Mouse (Mus musculus) forebrain, embryonic 10.5 days (tissue): ENCODE measurements around the gene Ifi213. TPM values are rescaled to one million over a fixed set of nuclear protein-coding genes. Genes with fewer than 3 reads are reported as not detected.
"Not testable (repeated sequence)": the region's sequence is repeated elsewhere in the genome, so short reads cannot be mapped to it uniquely, and the experiment has no call there.

Experiments
- DNase-seq: peaks from one replicate; pipeline ENCODE4 v3.0.0-alpha.2; 2017; ENCODE audit warnings: low spot score; ENCODE audit errors: extremely low spot score
- H3K27ac ChIP-seq: fragments of 300-500 bp; sonication (generic); 2 replicates; pipeline ENCODE4 v1.5.1; 2016; ENCODE audit warnings: mild to moderate bottlenecking
- H3K27me3 ChIP-seq: fragments of 300-500 bp; sonication (generic); 2 replicates; pipeline ENCODE4 v1.6.1; 2016; ENCODE audit warnings: mild to moderate bottlenecking; ENCODE audit not compliant: poor library complexity, severe bottlenecking
- H3K36me3 ChIP-seq: fragments of 300-500 bp; sonication (generic); replicated peaks from 2 replicates; pipeline ENCODE4 v1.6.1; 2016; ENCODE audit warnings: mild to moderate bottlenecking, moderate library complexity
- H3K4me1 ChIP-seq: fragments of 300-500 bp; sonication (generic); 2 replicates; pipeline ENCODE4 v1.6.1; 2016
- H3K4me3 ChIP-seq: fragments of 300-500 bp; sonication (generic); 2 replicates; pipeline ENCODE4 v1.5.1; 2016; ENCODE audit warnings: mild to moderate bottlenecking, moderate library complexity
- H3K9me3 ChIP-seq: fragments of 300-500 bp; sonication (generic); 2 replicates; pipeline ENCODE4 v1.6.1; 2016; ENCODE audit warnings: mild to moderate bottlenecking, moderate library complexity
- WGBS: fragments of 180-500 bp; shearing (Covaris S2); methylation state at CpG from one replicate; pipeline ENCODE4 v1.1.7; 2016; 5-methylcytosine and 5-hydroxymethylcytosine counted together
- polyA plus RNA-seq: library from polyadenylated mRNA; unstranded; fragments of >200 nt; fragmentation: Nextera tagmentation; extraction: Ambion mirVana; gene quantifications from 2 replicates; pipeline ENCODE4 v1.2.1, GENCODE M21; 2016

Gene Ifi213
- not detected in 2 replicates for polyA plus RNA-seq

- WGBS, result 90% methylated on average over 3 of the region's 3 CpGs
Measured at GRCm38 (mm10) chr1:173598838-173599494, at the start of gene Ifi213. Ifi213 (minus strand) TSS chr1:173599274.

GRCm38 (mm10) chr1:173645393-173645792 is 46.3 kb upstream of the Ifi213 start:
- H3K4me1 ChIP-seq, result no peaks in the 10 kb centered on the region
- no peak overlapping the region for H3K4me3 ChIP-seq
- H3K9me3 ChIP-seq, result no peaks in the 10 kb centered on the region
- DNase-seq, result no peak
- H3K27ac ChIP-seq, result no peak overlapping the region
- no peaks in the 10 kb centered on the region for H3K27me3 ChIP-seq
- H3K36me3 ChIP-seq, result no peaks in the 10 kb centered on the region
- WGBS, result 79% methylated on average over 2 of the region's 2 CpGs

More at GRCm38 (mm10) chr1:173598838-173599494, at the start of gene Ifi213:
- not testable (repeated sequence) for H3K4me3 ChIP-seq, H3K36me3 ChIP-seq, DNase-seq, H3K9me3 ChIP-seq, H3K4me1 ChIP-seq, H3K27me3 ChIP-seq, H3K27ac ChIP-seq

GRCm38 (mm10) chr1:173633969-173634645 is 35.0 kb upstream of the Ifi213 start:
- no peaks in the 10 kb centered on the region for H3K9me3 ChIP-seq
- H3K36me3 ChIP-seq, result no peaks in the 10 kb centered on the region
- H3K4me1 ChIP-seq, result no peaks in the 10 kb centered on the region
- no peak for DNase-seq
- no peak overlapping the region for H3K4me3 ChIP-seq
- no peak overlapping the region for H3K27ac ChIP-seq
- H3K27me3 ChIP-seq, result no peaks in the 10 kb centered on the region
- 91% methylated on average over 5 of the region's 5 CpGs for WGBS

- H3K4me1 ChIP-seq, H3K4me3 ChIP-seq, DNase-seq, H3K36me3 ChIP-seq, H3K27ac ChIP-seq, H3K27me3 ChIP-seq, H3K9me3 ChIP-seq: not testable (repeated sequence)
- WGBS, result 89% methylated on average over 2 of the region's 2 CpGs
Measured at GRCm38 (mm10) chr1:173630622-173631021, 31.5 kb upstream of the Ifi213 start, which contains the start of gene Ifi209. Ifi209 (plus strand) TSS chr1:173630917.

GRCm38 (mm10) chr1:173626686-173627085 is 27.6 kb upstream of the Ifi213 start:
- H3K27ac ChIP-seq, result no peak overlapping the region
- no peaks in the 10 kb centered on the region for H3K36me3 ChIP-seq
- no peak overlapping the region for H3K4me3 ChIP-seq
- DNase-seq, result no peak
- 78% methylated on average over 2 of the region's 2 CpGs for WGBS
- H3K9me3 ChIP-seq, result no peaks in the 10 kb centered on the region
- no peaks in the 10 kb centered on the region for H3K4me1 ChIP-seq
- H3K27me3 ChIP-seq, result no peaks in the 10 kb centered on the region

DNA sequence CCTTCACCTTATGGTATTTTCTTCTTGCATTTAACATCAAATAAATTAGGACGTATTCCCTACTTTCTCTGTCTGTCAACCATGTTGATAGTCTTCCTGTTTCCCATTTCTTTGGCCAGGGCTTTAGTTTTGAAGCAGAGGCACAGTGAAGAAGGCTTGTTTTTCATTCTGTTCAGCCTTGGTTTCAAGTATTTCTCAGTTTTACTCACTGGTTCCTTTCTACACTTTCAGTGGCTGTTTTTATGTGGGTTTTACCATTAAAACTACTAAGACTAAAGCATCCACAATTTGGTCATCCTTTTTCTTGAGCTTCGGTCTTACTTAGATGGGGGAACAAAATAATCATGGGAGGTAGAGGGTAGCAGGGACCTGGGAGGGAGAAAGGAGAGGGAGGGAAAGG is 25.0 kb upstream of the Ifi213 start:
- Histone ChIP-seq H3K4me3 (no peak overlapping the region), H3K36me3 (no peaks in the 10 kb centered on the region), H3K4me1 (no peaks in the 10 kb centered on the region), H3K27me3 (no peaks in the 10 kb centered on the region), H3K9me3 (no peaks in the 10 kb centered on the region), H3K27ac (no peak overlapping the region)
- 85% methylated on average over 2 of the region's 2 CpGs for WGBS
- DNase-seq, result no peak

- H3K9me3 ChIP-seq, DNase-seq: not testable (repeated sequence)
- WGBS, result 86% methylated on average over 2 of the region's 2 CpGs
Measured at GRCm38 (mm10) chr1:173622216-173622615, 23.1 kb upstream of the Ifi213 start.

GRCm38 (mm10) chr1:173610291-173610690 is 11.2 kb upstream of the Ifi213 start:
- H3K27me3 ChIP-seq, H3K4me3 ChIP-seq, H3K27ac ChIP-seq, DNase-seq, H3K4me1 ChIP-seq, H3K36me3 ChIP-seq, H3K9me3 ChIP-seq: not testable (repeated sequence)
- 94% methylated on average over 3 of the region's 3 CpGs for WGBS

More at GRCm38 (mm10) chr1:173622216-173622615, 23.1 kb upstream of the Ifi213 start:
- not testable (repeated sequence) for H3K4me3 ChIP-seq, H3K4me1 ChIP-seq, H3K27me3 ChIP-seq, H3K36me3 ChIP-seq, H3K27ac ChIP-seq

- H3K9me3 ChIP-seq, H3K27me3 ChIP-seq, H3K36me3 ChIP-seq, DNase-seq, H3K27ac ChIP-seq, H3K4me1 ChIP-seq, H3K4me3 ChIP-seq: not testable (repeated sequence)
- 93% methylated on average over 2 of the region's 2 CpGs for WGBS
Measured at GRCm38 (mm10) chr1:173589698-173590097, 9.4 kb downstream of the Ifi213 start.

DNA sequence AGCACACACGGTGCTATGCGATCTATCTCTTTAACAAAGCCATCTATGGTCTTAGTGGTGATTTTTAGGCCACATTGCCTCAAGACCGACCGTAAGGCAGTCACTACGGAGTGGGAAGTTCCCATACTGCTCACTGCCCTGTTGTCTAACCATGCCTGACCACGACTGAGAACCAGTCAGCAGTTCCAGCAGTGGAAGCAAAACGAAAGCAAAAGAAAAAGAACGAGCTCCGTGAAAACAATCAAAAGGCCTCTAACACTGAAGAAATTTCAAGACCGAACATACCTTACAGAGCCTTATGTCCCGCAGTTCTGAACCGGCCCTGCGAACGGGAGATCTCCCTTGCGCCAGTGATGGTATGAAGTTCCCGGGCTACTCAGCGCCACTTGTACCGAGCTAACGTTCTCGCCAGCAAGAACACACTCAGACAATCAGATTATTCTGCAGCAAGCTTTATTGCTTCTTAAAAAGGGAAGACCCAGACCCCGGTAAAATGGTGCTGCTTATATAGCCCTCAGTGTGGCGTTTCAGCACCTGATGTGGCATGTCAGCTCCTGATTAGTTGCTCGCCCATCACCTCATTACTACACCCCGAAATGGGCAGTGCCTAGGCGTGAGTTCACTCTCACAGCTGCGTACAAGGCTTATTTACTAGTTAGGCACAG is 19.0 kb downstream of the Ifi213 start:
- 95% methylated on average over 26 of the region's 26 CpGs for WGBS
- Histone ChIP-seq H3K9me3 (peaks cover 34% of the 10 kb centered on the region), H3K4me3 (no peak overlapping the region), H3K27me3 (no peaks in the 10 kb centered on the region), H3K4me1 (no peaks in the 10 kb centered on the region), H3K36me3 (no peaks in the 10 kb centered on the region), H3K27ac (no peak overlapping the region)
- no peak for DNase-seq

GRCm38 (mm10) chr1:173579079-173579478 is 20.0 kb downstream of the Ifi213 start:
- 95% methylated on average over 9 of the region's 9 CpGs for WGBS

GRCm38 (mm10) chr1:173550491-173551050 is 48.5 kb downstream of the Ifi213 start:
- H3K27ac ChIP-seq, H3K4me1 ChIP-seq, H3K27me3 ChIP-seq, DNase-seq, H3K36me3 ChIP-seq, H3K9me3 ChIP-seq, H3K4me3 ChIP-seq: not testable (repeated sequence)
- 86% methylated on average over 5 of the region's 5 CpGs for WGBS

More at GRCm38 (mm10) chr1:173579079-173579478, 20.0 kb downstream of the Ifi213 start:
- Histone ChIP-seq H3K27ac (no peak overlapping the region), H3K27me3 (no peaks in the 10 kb centered on the region), H3K4me1 (no peaks in the 10 kb centered on the region), H3K36me3 (no peaks in the 10 kb centered on the region), H3K4me3 (no peak overlapping the region), H3K9me3 (peaks cover 34% of the 10 kb centered on the region)
- DNase-seq, result no peak

DNA sequence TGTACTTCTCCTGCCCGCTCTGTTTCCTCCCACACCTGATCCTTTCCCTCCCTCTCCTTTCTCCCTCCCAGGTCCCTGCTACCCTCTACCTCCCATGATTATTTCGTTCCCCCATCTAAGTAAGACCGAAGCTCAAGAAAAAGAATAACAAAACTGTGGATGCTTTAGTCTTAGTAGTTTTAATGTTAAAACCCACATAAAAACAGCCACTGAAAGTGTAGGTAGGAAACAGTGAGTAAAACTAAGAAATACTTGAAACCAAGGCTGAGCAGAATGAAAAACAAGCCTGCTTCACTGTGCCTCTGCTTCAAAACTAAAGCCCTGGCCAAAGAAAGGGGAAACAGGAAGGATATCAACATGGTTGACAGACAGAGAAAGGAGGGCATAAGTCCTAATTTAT is 50.3 kb downstream of the Ifi213 start:
- DNase-seq, H3K27ac ChIP-seq, H3K4me3 ChIP-seq, H3K36me3 ChIP-seq, H3K4me1 ChIP-seq, H3K9me3 ChIP-seq, H3K27me3 ChIP-seq: not testable (repeated sequence)
- WGBS, result 91% methylated on average over 3 of the region's 3 CpGs
